Mouse (Mus musculus) midbrain, embryonic 11.5 days (tissue): ENCODE measurements at regions not wholly inside any gene's neighbourhood (a gene's known extent, or its start where the extent isn't known, plus 50 kb on each side); places are given as distances from the start of the nearest gene placed in this dataset.

Source experiments
- ATAC-seq: fragments of 200-750 bp; cut with Nextera tagmentation; 2 replicates; pipeline ENCODE4 v1.8.0; 2017; ENCODE audit warnings: moderate TSS enrichment, moderate library complexity; ENCODE audit not compliant: low FRiP score
- DNase-seq: peaks from one replicate; pipeline ENCODE4 v3.0.0; 2015; ENCODE audit warnings: low spot score; ENCODE audit errors: missing footprints
- H3K27ac ChIP-seq: fragments of 300-500 bp; sonication (generic); 2 replicates; pipeline ENCODE4 v1.5.1; 2014; ENCODE audit warnings: low read depth, low read length
- H3K27me3 ChIP-seq: fragments of 300-500 bp; sonication (generic); 2 replicates; pipeline ENCODE4 v1.6.1; 2014; ENCODE audit warnings: mild to moderate bottlenecking, low read length, moderate library complexity, mixed read lengths; ENCODE audit not compliant: control insufficient read depth, insufficient read depth
- H3K36me3 ChIP-seq: fragments of 300-500 bp; sonication (generic); 2 replicates; pipeline ENCODE4 v1.6.1; 2014; ENCODE audit warnings: mild to moderate bottlenecking, low read length, moderate library complexity, mixed read lengths; ENCODE audit not compliant: control insufficient read depth, insufficient read depth
- H3K4me1 ChIP-seq: fragments of 300-500 bp; sonication (generic); 2 replicates; pipeline ENCODE4 v1.6.1; 2014; ENCODE audit warnings: low read length; ENCODE audit not compliant: control insufficient read depth, insufficient read depth
- H3K4me2 ChIP-seq: fragments of 300-500 bp; sonication (generic); 2 replicates; pipeline ENCODE4 v1.6.1; 2014; ENCODE audit warnings: mild to moderate bottlenecking, moderate library complexity
- H3K4me3 ChIP-seq: fragments of 300-500 bp; sonication (generic); 2 replicates; pipeline ENCODE4 v1.5.1; 2014; ENCODE audit warnings: low read depth, low read length
- H3K9ac ChIP-seq: fragments of 300-500 bp; sonication (generic); 2 replicates; pipeline ENCODE4 v1.6.1; 2014; ENCODE audit warnings: low read length
- H3K9me3 ChIP-seq: fragments of 300-500 bp; sonication (generic); 2 replicates; pipeline ENCODE4 v1.6.1; 2016; ENCODE audit warnings: low read length; ENCODE audit not compliant: control insufficient read depth
- WGBS: fragments of 180-500 bp; shearing (Covaris S2); extraction: QIAGEN DNeasy Blood & Tissue Kit; methylation state at CpG from one replicate; pipeline ENCODE4 v1.1.7; 2014; 5-methylcytosine and 5-hydroxymethylcytosine counted together

- no peak overlapping the region for H3K27ac ChIP-seq
- H3K9me3 ChIP-seq = no peaks in the 10 kb centered on the region
- 55% methylated on average over 3 of the region's 3 CpGs for WGBS
- H3K27me3 ChIP-seq = no peaks in the 10 kb centered on the region
- H3K4me1 ChIP-seq = no peaks in the 10 kb centered on the region
- H3K4me3 ChIP-seq = no peak overlapping the region
- no peak overlapping the region for H3K4me2 ChIP-seq
- no peaks in the 10 kb centered on the region for H3K36me3 ChIP-seq
- no peak overlapping the region for H3K9ac ChIP-seq
- ATAC-seq (no peak), DNase-seq (peak; percentile 91)
Observed at GRCm38 (mm10) chr17:4109263-4109662, 413.2 kb upstream of the Nox3 start.

GRCm38 (mm10) chr17:4113021-4113420 is 417.0 kb upstream of the Nox3 start:
- no peaks in the 10 kb centered on the region for H3K27me3 ChIP-seq
- 84% methylated on average over 4 of the region's 4 CpGs for WGBS
- H3K36me3 ChIP-seq = no peaks in the 10 kb centered on the region
- no peaks in the 10 kb centered on the region for H3K9me3 ChIP-seq
- H3K4me1 ChIP-seq = no peaks in the 10 kb centered on the region
- no peak overlapping the region for H3K4me2 ChIP-seq
- no peak for DNase-seq
- H3K4me3 ChIP-seq = no peak overlapping the region
- no peak overlapping the region for H3K27ac ChIP-seq
- no peak for ATAC-seq
- H3K9ac ChIP-seq = no peak overlapping the region

GRCm38 (mm10) chr17:4116476-4116875 is 420.4 kb upstream of the Nox3 start:
- Histone ChIP-seq H3K9ac (no peak overlapping the region), H3K36me3 (no peaks in the 10 kb centered on the region), H3K27me3 (no peaks in the 10 kb centered on the region), H3K9me3 (no peaks in the 10 kb centered on the region), H3K27ac (no peak overlapping the region), H3K4me1 (no peaks in the 10 kb centered on the region), H3K4me2 (no peak overlapping the region), H3K4me3 (no peak overlapping the region)
- WGBS = 84% methylated on average over 3 of the region's 3 CpGs
- ATAC-seq (no peak), DNase-seq (no peak)

- Histone ChIP-seq H3K4me2 (no peak overlapping the region), H3K4me1 (no peaks in the 10 kb centered on the region), H3K9ac (no peak overlapping the region), H3K27ac (no peak overlapping the region), H3K36me3 (no peaks in the 10 kb centered on the region), H3K27me3 (no peaks in the 10 kb centered on the region), H3K4me3 (no peak overlapping the region), H3K9me3 (no peaks in the 10 kb centered on the region)
- 67% methylated on average over 3 of the region's 3 CpGs for WGBS
- ATAC-seq = no peak
- DNase-seq = no peak
Observed at GRCm38 (mm10) chr17:4133678-4134077, 437.6 kb upstream of the Nox3 start.

GRCm38 (mm10) chr17:4163502-4163901 is 467.4 kb upstream of the Nox3 start:
- H3K27me3 ChIP-seq = no peaks in the 10 kb centered on the region
- H3K4me2 ChIP-seq = no peak overlapping the region
- H3K4me3 ChIP-seq = no peak overlapping the region
- H3K27ac ChIP-seq = no peak overlapping the region
- ATAC-seq (no peak), DNase-seq (no peak)
- WGBS = 85% methylated on average over 2 of the region's 2 CpGs
- H3K36me3 ChIP-seq = no peaks in the 10 kb centered on the region
- no peaks in the 10 kb centered on the region for H3K4me1 ChIP-seq
- H3K9me3 ChIP-seq = no peaks in the 10 kb centered on the region
- no peak overlapping the region for H3K9ac ChIP-seq

GRCm38 (mm10) chr17:4173951-4174361 is 477.9 kb upstream of the Nox3 start:
- WGBS = 57% methylated on average over 4 of the region's 4 CpGs
- no peaks in the 10 kb centered on the region for H3K4me1 ChIP-seq
- no peak overlapping the region for H3K4me3 ChIP-seq
- DNase-seq (no peak), ATAC-seq (no peak)
- no peak overlapping the region for H3K4me2 ChIP-seq
- H3K36me3 ChIP-seq = no peaks in the 10 kb centered on the region
- no peak overlapping the region for H3K9ac ChIP-seq
- no peaks in the 10 kb centered on the region for H3K27me3 ChIP-seq
- no peak overlapping the region for H3K27ac ChIP-seq
- H3K9me3 ChIP-seq = no peaks in the 10 kb centered on the region

GRCm38 (mm10) chr17:4175006-4175405 is 478.9 kb upstream of the Nox3 start:
- no peaks in the 10 kb centered on the region for H3K27me3 ChIP-seq
- H3K36me3 ChIP-seq = no peaks in the 10 kb centered on the region
- H3K9ac ChIP-seq = no peak overlapping the region
- no peak overlapping the region for H3K4me3 ChIP-seq
- no peaks in the 10 kb centered on the region for H3K9me3 ChIP-seq
- no peaks in the 10 kb centered on the region for H3K4me1 ChIP-seq
- 64% methylated on average over 9 of the region's 9 CpGs for WGBS
- DNase-seq (no peak), ATAC-seq (no peak)
- no peak overlapping the region for H3K27ac ChIP-seq
- no peak overlapping the region for H3K4me2 ChIP-seq

- no peaks in the 10 kb centered on the region for H3K27me3 ChIP-seq
- no peaks in the 10 kb centered on the region for H3K4me1 ChIP-seq
- H3K9ac ChIP-seq = no peak overlapping the region
- H3K4me3 ChIP-seq = no peak overlapping the region
- 89% methylated on average over 2 of the region's 3 CpGs for WGBS
- no peak for ATAC-seq
- no peak for DNase-seq
- no peak overlapping the region for H3K4me2 ChIP-seq
- no peaks in the 10 kb centered on the region for H3K36me3 ChIP-seq
- no peak overlapping the region for H3K27ac ChIP-seq
- no peaks in the 10 kb centered on the region for H3K9me3 ChIP-seq
Observed at GRCm38 (mm10) chr17:4176524-4176923, 480.5 kb upstream of the Nox3 start.

GRCm38 (mm10) chr17:4177485-4178150 is 481.6 kb upstream of the Nox3 start:
- no peak overlapping the region for H3K27ac ChIP-seq
- WGBS = 79% methylated on average over 9 of the region's 9 CpGs
- H3K9me3 ChIP-seq = no peaks in the 10 kb centered on the region
- no peak overlapping the region for H3K4me2 ChIP-seq
- DNase-seq (no peak), ATAC-seq (no peak)
- H3K27me3 ChIP-seq = no peaks in the 10 kb centered on the region
- H3K4me3 ChIP-seq = no peak overlapping the region
- no peak overlapping the region for H3K9ac ChIP-seq
- no peaks in the 10 kb centered on the region for H3K36me3 ChIP-seq
- no peaks in the 10 kb centered on the region for H3K4me1 ChIP-seq
